Mouse (Mus musculus) thymus, adult 2 months (tissue): ENCODE data around the gene 1700008P02Rik.

Experiments used
- CTCF ChIP-seq: fragments of 200-500 bp; IDR thresholded peaks from 2 replicates; pipeline ENCODE4 v1.5.1; 2012; ENCODE audit warnings: mild to moderate bottlenecking, control low read depth, low read length, moderate library complexity, borderline replicate concordance; ENCODE audit not compliant: control insufficient read depth, poor library complexity, insufficient read depth; ENCODE audit errors: extremely low read depth
- POLR2A ChIP-seq: fragments of 200-500 bp; IDR thresholded peaks from 2 replicates; pipeline ENCODE4 v1.6.1; 2012; ENCODE audit warnings: mild to moderate bottlenecking, low read length, control low read depth, moderate library complexity; ENCODE audit not compliant: control insufficient read depth, poor library complexity, insufficient read depth; ENCODE audit errors: extremely low read depth

GRCm38 (mm10) chr3:6617881-6618280, 2.4 kb downstream of the 1700008P02Rik start:
- TF ChIP-seq CTCF (no peak), POLR2A (no peak)
